Mouse (Mus musculus) midbrain, postnatal 0 days (tissue): ENCODE measurements around the gene Skap1. TPM values are rescaled to one million over a fixed set of nuclear protein-coding genes. Genes with fewer than 3 reads are reported as not detected.

Experiments used
- ATAC-seq: fragments of 200-750 bp; cut with Nextera tagmentation; 2 replicates; pipeline ENCODE4 v1.8.0; 2017; ENCODE audit warnings: moderate number of reproducible peaks, mild to moderate bottlenecking, moderate TSS enrichment, moderate library complexity; ENCODE audit not compliant: low FRiP score
- DNase-seq: peaks from one replicate; pipeline ENCODE4 v3.0.0-alpha.2; 2015; ENCODE audit warnings: low spot score
- H3K27ac ChIP-seq: fragments of 300-500 bp; sonication (generic); 2 replicates; pipeline ENCODE4 v1.5.1; 2014; ENCODE audit warnings: low read depth, mild to moderate bottlenecking, low read length, mixed read lengths
- H3K27me3 ChIP-seq: fragments of 300-500 bp; sonication (generic); 2 replicates; pipeline ENCODE4 v1.6.1; 2014; ENCODE audit warnings: low read length, control low read depth, mixed read lengths; ENCODE audit not compliant: insufficient read depth
- H3K36me3 ChIP-seq: fragments of 300-500 bp; sonication (generic); 2 replicates; pipeline ENCODE4 v1.6.1; 2014; ENCODE audit warnings: low read length, control low read depth, mixed read lengths; ENCODE audit not compliant: insufficient read depth
- H3K4me1 ChIP-seq: fragments of 300-500 bp; sonication (generic); 2 replicates; pipeline ENCODE4 v1.6.1; 2014; ENCODE audit warnings: mild to moderate bottlenecking, control low read depth, antibody characterized with exemption, low read length, mixed read lengths; ENCODE audit not compliant: insufficient read depth
- H3K4me2 ChIP-seq: fragments of 300-500 bp; sonication (generic); 2 replicates; pipeline ENCODE4 v1.6.1; 2014; ENCODE audit warnings: low read depth, mild to moderate bottlenecking, low read length, mixed read lengths; ENCODE audit not compliant: poor library complexity, severe bottlenecking
- H3K4me3 ChIP-seq: fragments of 300-500 bp; sonication (generic); 2 replicates; pipeline ENCODE4 v1.5.1; 2014; ENCODE audit warnings: low read depth, mild to moderate bottlenecking, low read length, moderate library complexity
- H3K9ac ChIP-seq: fragments of 300-500 bp; sonication (generic); replicated peaks from 2 replicates; pipeline ENCODE4 v1.6.1; 2014; ENCODE audit warnings: mild to moderate bottlenecking, low read length, moderate library complexity, mixed read lengths; ENCODE audit not compliant: poor library complexity, severe bottlenecking
- H3K9me3 ChIP-seq: fragments of 300-500 bp; sonication (generic); 2 replicates; pipeline ENCODE4 v1.6.1; 2016; ENCODE audit warnings: low read length, control low read depth
- CTCF ChIP-seq: IDR thresholded peaks from 2 replicates; pipeline ENCODE4 v1.5.1; 2016; ENCODE audit warnings: antibody characterized with exemption, mild to moderate bottlenecking
- WGBS: fragments of 180-500 bp; shearing (Covaris S2); extraction: QIAGEN DNeasy Blood & Tissue Kit; methylation state at CpG from one replicate; pipeline ENCODE4 v1.1.7; 2014; 5-methylcytosine and 5-hydroxymethylcytosine counted together
- polyA plus RNA-seq: library from polyadenylated mRNA; unstranded; fragments of >200 nt; fragmentation: Nextera tagmentation; extraction: Ambion mirVana; gene quantifications from 2 replicates; pipeline ENCODE4 v1.2.1, GENCODE M21; 2015
- total RNA-seq: library from RNA; depleted of rRNA; stranded (reverse); fragments of >200 nt; gene quantifications from 2 replicates; pipeline ENCODE4 v1.2.3, GENCODE M21; 2014

The Skap1 gene
- total and polyA plus RNA-seq, 2 experiments from 2014 or later: 1.0 to 3.2 TPM

DNA sequence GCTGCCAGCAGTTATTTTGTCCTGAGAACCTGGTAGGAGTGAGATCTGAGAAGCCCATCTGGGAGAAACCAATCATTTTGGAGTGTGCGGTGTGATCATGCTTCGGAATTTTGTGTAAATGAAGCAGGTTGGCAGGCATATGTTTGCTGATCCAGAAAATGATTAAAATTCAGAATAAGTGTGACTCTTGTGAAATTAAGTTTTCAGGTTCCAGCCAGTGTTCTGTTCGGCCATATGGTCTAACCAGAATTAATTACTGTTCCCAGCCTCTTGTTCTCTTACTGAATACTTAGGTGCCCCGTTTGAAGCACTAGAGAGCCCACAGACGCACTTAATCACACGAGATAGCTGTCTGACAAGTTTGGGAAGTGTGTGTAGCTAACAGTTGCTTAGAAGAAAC lies 36.6 kb downstream of the Skap1 start:
- Histone ChIP-seq H3K36me3 (no peaks in the 10 kb centered on the region), H3K4me2 (no peak overlapping the region), H3K9ac (no peak overlapping the region), H3K4me3 (no peak overlapping the region), H3K27ac (no peak overlapping the region), H3K9me3 (no peaks in the 10 kb centered on the region), H3K4me1 (no peaks in the 10 kb centered on the region), H3K27me3 (no peaks in the 10 kb centered on the region)
- WGBS: 58% methylated on average over 6 of the region's 6 CpGs
- DNase-seq (no peak), ATAC-seq (no peak)
- no peak for TF ChIP-seq CTCF

DNA sequence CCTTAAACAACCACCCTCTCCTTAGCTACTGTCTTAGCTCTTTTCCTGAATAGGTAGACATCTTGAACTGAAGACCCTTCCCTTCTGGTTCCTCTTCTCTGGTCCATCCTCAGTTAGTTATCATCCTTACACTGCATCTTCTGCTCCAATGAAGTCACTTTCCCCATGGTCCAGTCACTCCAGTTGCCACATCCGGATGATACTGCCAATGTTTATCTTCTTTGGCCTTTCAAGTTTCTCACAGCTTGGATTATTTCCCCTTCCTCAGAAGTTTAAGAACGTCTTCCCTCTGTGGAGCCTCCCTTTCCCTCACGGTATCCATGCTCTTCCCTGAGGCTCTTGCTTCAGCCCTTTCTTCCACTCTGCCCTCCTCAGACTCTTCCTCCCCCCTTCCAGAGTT lies 38.6 kb downstream of the Skap1 start:
- no peak for TF ChIP-seq CTCF
- Histone ChIP-seq H3K27me3 (no peaks in the 10 kb centered on the region), H3K9ac (no peak overlapping the region), H3K9me3 (no peaks in the 10 kb centered on the region), H3K36me3 (no peaks in the 10 kb centered on the region), H3K4me1 (no peaks in the 10 kb centered on the region), H3K27ac (no peak overlapping the region), H3K4me2 (no peak overlapping the region), H3K4me3 (no peak overlapping the region)
- WGBS: 71% methylated on average over 3 of the region's 3 CpGs
- ATAC-seq: no peak
- no peak for DNase-seq

DNA sequence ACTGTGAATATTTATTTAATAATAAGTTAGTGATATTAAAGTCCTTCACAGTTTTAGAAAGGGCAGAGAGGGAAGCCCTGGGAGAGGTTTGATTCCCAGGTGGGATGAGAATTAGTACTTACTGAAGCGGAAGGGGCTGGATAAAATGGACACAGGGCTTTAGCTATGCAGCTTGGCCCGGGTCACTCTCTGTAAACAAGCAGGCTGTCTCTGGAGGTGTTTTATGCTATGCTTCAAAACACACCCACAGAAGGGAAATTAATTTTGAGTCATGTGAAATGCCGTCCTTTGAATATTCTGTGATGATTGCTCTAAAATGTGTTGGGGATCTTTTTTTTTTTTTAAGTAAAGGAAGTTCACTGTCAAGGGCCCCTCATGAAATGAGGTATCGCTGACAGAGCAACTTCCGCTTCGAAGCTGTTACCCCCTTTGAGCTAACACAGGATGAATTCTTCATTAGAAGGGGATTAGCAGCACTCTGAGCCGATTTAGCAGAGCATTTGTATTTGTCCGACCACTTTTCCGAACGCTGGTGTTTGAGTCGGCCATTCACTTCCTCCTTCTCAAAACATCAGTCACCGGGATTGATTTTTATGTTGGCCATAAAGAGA lies 40.2 kb downstream of the Skap1 start:
- DNase-seq: no peak
- Histone ChIP-seq H3K9ac (no peak overlapping the region), H3K27me3 (no peaks in the 10 kb centered on the region), H3K4me3 (no peak overlapping the region), H3K36me3 (no peaks in the 10 kb centered on the region), H3K9me3 (no peaks in the 10 kb centered on the region), H3K4me2 (no peak overlapping the region), H3K27ac (no peak overlapping the region), H3K4me1 (no peaks in the 10 kb centered on the region)
- no peak for TF ChIP-seq CTCF
- 27% methylated on average over 12 of the region's 12 CpGs for WGBS
- ATAC-seq: no peak

DNA sequence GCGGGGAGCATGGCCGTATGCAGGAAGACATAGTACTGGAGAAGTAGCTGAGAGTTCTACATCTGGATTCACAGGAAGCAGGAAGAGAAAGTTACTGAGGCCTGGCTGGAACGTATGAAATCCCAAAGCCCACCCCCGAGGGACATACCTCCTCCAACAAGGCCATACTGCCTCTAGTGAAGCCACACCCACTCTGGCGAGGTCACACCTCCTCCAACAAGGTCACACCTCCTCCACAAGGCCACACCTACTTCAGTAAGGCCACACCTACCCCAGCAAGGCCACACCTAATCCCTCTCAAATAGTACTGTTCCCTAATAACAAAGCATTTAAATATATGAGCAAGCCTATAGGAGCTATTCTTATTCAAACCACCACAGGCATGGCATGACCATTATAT lies 41.4 kb downstream of the Skap1 start:
- no peaks in the 10 kb centered on the region for H3K36me3 ChIP-seq
- H3K9ac ChIP-seq: no peak overlapping the region
- no peak overlapping the region for H3K27ac ChIP-seq
- ATAC-seq: no peak
- no peak overlapping the region for H3K4me2 ChIP-seq
- H3K27me3 ChIP-seq: no peaks in the 10 kb centered on the region
- WGBS: 79% methylated on average over 5 of the region's 5 CpGs
- H3K4me3 ChIP-seq: no peak overlapping the region
- H3K9me3 ChIP-seq: no peaks in the 10 kb centered on the region
- no peak for TF ChIP-seq CTCF
- no peak for DNase-seq
- no peaks in the 10 kb centered on the region for H3K4me1 ChIP-seq

DNA sequence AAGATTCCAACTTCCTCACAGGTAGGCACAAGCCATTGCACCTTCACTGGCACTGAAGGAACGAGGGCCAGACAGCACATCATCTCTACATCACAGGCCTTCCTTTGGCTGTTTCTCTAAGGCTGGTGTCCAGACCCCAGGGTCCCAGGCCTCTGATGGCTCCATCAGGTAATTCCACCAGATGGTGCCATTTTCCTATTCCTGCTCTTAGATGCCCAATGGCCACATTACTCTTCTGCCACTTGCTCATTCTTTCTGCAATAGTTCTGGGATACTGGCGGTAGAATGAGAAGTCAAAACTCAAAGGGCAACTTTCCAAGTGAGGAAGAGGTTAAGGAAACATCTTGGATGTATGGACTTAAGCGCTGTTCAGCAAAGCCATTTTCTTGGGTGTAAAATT lies 50.8 kb downstream of the Skap1 start:
- Histone ChIP-seq H3K36me3 (no peaks in the 10 kb centered on the region), H3K27ac (no peak overlapping the region), H3K9me3 (no peaks in the 10 kb centered on the region), H3K9ac (no peak overlapping the region), H3K4me2 (no peak overlapping the region), H3K27me3 (no peaks in the 10 kb centered on the region), H3K4me3 (no peak overlapping the region), H3K4me1 (no peaks in the 10 kb centered on the region)
- TF ChIP-seq CTCF: no peak
- ATAC-seq: no peak
- no peak for DNase-seq
- 92% methylated on average over 3 of the region's 3 CpGs for WGBS

DNA sequence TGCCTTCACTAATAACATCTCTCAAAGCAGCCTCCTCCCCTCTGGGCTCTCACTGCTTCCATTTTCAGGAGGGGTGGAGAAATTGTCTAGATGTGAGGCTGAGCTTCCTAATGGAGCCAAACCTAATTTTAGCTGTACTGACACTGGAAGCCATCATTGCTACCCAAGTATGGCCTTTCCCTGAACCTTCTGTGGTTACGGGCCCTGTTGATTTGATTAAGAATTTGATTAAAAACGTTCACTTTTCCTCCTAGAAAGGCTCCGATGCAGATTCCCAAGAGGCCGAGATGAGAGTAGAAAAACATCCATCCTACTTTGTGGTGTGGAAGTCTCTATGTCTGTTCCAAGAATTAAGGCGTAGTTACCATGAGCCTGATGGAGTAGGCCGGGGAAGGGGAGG lies 60.1 kb downstream of the Skap1 start:
- TF ChIP-seq CTCF: no peak
- 0 out of 2 replicates have a peak, but pooled peaks cover 3% of the 10 kb centered on the region for H3K9me3 ChIP-seq
- H3K4me3 ChIP-seq: no peak overlapping the region
- ATAC-seq: no peak
- WGBS: 85% methylated on average over 6 of the region's 6 CpGs
- no peak overlapping the region for H3K4me2 ChIP-seq
- no peaks in the 10 kb centered on the region for H3K36me3 ChIP-seq
- H3K4me1 ChIP-seq: no peaks in the 10 kb centered on the region
- no peak overlapping the region for H3K9ac ChIP-seq
- no peak overlapping the region for H3K27ac ChIP-seq
- DNase-seq: no peak
- no peaks in the 10 kb centered on the region for H3K27me3 ChIP-seq
